Mouse (Mus musculus) heart, postnatal 10 days (tissue): ENCODE results near the gene Map3k4. TPM values are rescaled to one million over a fixed set of nuclear protein-coding genes. Genes with fewer than 3 reads are reported as not detected.
A peak's percentile ranks its signal among the peaks of the same experiment; 100 is the strongest.

Experiments
- DNase-seq, 2 experiments: peaks; one replicate each; pipeline ENCODE4 v3.0.0; 2021
- intact Hi-C: fragments of 180-260 bp; cut with DNase I; formaldehyde crosslinking; loops from one replicate; pipeline ENCODE4 v1.15.1; 2025
- total RNA-seq, 2 experiments: library from RNA; stranded (reverse); gene quantifications; 2 replicates each; pipeline ENCODE4 v1.2.3; 2021

Gene Map3k4
- total RNA-seq, 2 experiments from 2014 or later, result 35.6 to 39.4 TPM

GRCm38 (mm10) chr17:12275756-12276155 lies 42.8 kb downstream of the Map3k4 start:
- DNase-seq, result no peak
- intact Hi-C loops, result no loop called here

DNA sequence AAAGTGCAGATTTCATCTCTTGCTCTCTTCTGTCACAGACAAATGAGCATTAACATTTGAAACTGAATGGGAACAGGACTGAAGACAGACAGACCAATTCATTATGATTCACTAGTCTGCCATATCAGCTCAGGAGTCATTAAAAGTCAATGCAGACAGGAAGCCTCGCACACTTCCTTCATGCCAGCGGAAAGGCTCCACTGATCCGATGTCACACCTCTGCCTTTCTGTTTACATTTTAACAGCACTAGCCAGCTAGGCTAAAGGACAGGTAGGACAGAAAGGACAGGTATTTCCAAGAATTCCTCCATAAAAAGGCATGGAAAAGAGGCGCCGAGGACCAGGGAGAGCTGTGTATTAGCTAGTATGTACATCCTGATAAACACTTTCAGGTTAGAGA lies 45.6 kb downstream of the Map3k4 start:
- intact Hi-C loops, result no loop called here
- DNase-seq, result no peak

DNA sequence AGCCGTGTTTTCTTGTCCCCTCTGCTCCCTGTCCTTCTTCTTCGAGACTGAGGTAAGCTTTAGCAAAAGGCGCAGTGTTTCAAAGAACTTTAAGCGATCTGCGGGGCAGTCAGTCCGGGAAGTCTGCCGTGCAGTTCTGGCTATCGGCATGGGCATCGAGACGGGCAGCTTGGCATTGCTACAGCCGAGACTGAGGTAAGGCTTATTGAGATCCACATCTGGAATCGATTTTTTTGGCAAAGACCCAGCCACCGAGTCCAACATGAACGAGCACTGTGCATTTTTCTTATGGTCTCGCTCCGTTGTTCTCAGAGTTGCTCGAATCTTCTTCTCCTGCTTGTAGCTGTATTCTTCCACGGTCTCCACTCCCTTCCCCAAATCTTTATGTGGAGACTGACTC lies 46.8 kb downstream of the Map3k4 start:
- intact Hi-C loops, result no loop called here
- no peak for DNase-seq

GRCm38 (mm10) chr17:12268538-12268937 lies 50.1 kb downstream of the Map3k4 start:
- intact Hi-C loops, result loop anchor here (5.0 kb wide), 1 partner anchor 49 kb away; the partner anchor contains the start of gene Map3k4
- peak; percentile 15 to 36 for DNase-seq

DNA sequence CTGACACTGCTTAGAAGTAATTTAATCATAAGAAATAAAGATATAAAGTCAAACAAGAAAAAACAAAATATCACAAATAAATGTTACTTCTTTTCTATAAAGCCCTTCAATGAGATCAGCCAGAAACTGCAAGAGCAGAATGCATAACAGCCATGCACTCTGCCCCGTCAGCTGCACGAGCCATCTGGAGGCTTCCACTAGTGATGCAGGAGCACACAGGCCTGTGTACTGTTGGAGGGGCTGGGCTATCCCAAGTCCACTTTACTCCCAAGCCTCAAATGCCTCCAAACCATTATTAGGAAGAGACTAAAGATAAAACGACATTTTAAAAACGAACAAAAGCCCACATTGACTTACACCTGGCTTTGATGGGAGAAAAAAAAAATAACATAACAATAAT lies 50.5 kb downstream of the Map3k4 start:
- intact Hi-C loops, result loop anchor here (5.0 kb wide), 1 partner anchor 49 kb away; the partner anchor contains the start of gene Map3k4
- DNase-seq, result no peak

DNA sequence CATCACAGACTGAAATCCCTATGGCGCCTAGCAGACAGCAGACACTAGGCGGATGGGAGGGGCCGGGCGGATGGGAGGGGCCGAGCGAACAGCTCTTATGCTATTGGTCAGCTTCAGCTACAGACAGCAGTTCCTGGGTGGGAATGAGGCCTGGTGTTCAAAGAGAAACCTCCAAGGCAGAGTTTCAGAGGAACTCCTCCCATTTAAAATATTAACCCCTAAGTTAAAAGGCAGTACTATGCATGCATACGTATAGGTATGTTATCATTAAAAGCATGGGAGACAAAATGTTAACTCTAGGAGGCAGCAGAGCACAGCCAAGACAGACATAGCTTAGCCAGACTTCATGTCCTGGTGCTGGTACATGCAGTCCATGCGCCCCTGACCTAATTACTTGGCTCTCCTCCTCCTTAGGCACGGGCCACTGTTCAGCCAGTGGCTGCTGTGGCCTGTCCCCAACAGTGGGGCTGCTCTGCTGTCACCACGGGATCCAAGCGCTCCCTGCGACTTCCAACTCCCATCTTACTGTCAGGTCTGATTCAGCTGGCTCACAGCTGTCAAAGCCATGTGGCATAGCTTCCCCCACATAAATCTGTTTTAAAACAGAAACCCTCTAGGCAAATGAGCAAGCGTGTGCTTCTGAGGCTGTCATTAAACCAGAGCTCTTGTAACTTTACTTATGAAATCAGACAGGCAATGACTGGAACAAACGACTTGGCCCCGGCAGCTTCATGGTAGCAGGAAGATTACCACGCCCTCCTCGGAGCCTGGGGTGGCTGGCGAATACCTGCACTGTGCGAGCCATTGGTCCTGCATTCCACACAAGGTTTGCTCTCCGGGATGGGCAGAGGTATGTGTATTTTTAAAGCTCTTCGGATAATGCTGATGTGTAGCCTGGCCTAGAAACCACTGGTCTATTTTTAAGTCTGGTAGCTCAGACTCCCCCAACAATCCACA lies 52.3 kb downstream of the Map3k4 start:
- DNase-seq, result peak; percentile 63 to 64
- intact Hi-C loops, result loop anchor here (2.0 to 5.0 kb wide), 2 partner anchors 51 to 101 kb away; partner anchors contain the start of gene Map3k4

GRCm38 (mm10) chr17:12264293-12264692 lies 54.3 kb downstream of the Map3k4 start:
- intact Hi-C loops, result no loop called here
- DNase-seq, result no peak

GRCm38 (mm10) chr17:12263787-12264186 lies 54.8 kb downstream of the Map3k4 start:
- DNase-seq, result no peak
- intact Hi-C loops, result no loop called here

- no peak for DNase-seq
- intact Hi-C loops, result no loop called here
Observed at GRCm38 (mm10) chr17:12262851-12263250, 55.7 kb downstream of the Map3k4 start.

DNA sequence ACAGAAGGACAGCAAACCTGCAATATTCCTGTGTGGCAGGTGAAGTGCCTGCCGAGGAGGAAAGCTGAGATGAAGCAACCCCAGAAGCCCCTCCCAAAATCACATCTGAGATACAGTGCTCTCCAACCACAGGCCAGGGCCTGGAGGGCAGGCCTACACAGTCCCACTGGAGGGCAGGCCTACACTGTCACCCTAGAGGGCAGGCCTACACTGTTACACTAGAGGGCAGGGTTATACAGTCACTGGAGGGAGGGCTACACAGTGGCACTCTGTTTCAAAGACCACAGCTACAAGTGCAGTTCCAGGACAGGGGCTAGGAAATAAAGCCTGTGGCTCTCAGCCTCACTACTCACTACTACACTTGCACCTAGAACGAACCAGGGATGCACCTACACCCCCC lies 56.7 kb downstream of the Map3k4 start:
- intact Hi-C loops, result no loop called here
- DNase-seq, result no peak

- DNase-seq, result no peak
- intact Hi-C loops, result no loop called here
Observed at GRCm38 (mm10) chr17:12261376-12261775, 57.2 kb downstream of the Map3k4 start.

GRCm38 (mm10) chr17:12259957-12260356 lies 58.6 kb downstream of the Map3k4 start:
- intact Hi-C loops, result no loop called here
- peak; percentile 39 to 54 for DNase-seq

DNA sequence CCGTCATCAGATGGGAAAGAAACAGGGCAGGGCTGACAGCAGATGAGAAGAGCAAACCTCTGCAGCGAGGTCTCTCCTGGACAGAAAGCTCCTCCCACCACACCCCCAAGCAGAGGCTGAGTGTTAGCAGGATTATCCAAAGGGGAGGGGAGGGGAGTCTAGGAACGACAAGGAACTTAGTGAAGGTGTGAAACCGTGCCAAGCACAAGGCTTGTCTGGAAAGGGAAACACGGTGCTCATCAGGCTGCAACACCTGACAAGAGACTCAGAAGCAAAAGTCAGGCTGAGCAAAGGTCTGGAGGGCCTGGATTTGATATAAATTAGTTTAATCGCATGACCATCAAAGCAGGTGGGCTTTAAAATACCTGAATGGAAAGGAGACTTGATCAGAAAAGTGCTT lies 60.1 kb downstream of the Map3k4 start:
- intact Hi-C loops, result no loop called here
- no peak for DNase-seq

- DNase-seq, result no peak
- intact Hi-C loops, result no loop called here
Observed at GRCm38 (mm10) chr17:12256142-12256541, 62.5 kb downstream of the Map3k4 start.

DNA sequence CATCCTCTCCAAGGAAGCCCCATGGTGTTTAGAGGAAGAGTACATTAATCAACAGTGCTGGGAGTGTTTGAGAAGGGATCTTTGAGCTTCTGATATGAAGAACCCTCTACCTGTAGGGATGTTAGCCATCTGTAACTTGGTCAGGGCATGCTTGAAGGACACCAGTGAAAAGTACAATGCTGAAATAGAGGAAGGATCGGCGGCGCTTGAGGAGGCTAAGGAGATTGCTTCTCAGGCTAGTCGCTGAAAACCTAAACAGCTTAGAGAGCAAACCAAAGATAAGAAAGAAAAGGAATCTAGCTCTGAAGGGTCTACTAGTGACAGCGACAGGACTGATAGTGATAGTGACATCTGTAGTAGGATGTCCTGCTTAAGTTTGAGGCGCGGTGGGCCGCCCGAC lies 68.0 kb downstream of the Map3k4 start:
- no peak for DNase-seq
- intact Hi-C loops, result no loop called here

GRCm38 (mm10) chr17:12249783-12250504 lies 68.7 kb downstream of the Map3k4 start:
- intact Hi-C loops, result no loop called here
- peak; percentile 12 to 24 for DNase-seq

GRCm38 (mm10) chr17:12240701-12241100 lies 77.9 kb downstream of the Map3k4 start:
- intact Hi-C loops, result no loop called here
- no peak for DNase-seq

GRCm38 (mm10) chr17:12232724-12233123 lies 85.9 kb downstream of the Map3k4 start:
- no peak for DNase-seq
- intact Hi-C loops, result no loop called here

DNA sequence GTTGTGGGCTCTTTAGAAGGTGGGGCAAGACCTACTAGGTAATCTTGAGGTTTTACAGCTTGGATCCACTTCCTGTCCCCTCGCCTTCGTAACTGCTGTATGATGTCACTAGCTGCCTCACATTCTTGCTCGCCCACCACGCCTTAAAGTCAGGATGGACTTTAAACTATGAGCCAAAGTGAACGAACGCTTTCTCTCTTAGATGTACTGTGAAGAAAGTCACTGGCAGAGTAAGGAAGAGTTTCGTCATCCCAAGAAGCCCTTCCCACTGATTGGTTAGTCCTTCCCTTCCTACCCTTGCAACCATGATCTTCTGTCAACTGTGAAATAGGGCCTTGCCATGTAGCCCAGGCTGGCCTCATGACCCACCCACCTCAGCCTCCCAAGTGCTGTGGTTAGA lies 87.5 kb downstream of the Map3k4 start:
- intact Hi-C loops, result no loop called here
- DNase-seq, result no peak

DNA sequence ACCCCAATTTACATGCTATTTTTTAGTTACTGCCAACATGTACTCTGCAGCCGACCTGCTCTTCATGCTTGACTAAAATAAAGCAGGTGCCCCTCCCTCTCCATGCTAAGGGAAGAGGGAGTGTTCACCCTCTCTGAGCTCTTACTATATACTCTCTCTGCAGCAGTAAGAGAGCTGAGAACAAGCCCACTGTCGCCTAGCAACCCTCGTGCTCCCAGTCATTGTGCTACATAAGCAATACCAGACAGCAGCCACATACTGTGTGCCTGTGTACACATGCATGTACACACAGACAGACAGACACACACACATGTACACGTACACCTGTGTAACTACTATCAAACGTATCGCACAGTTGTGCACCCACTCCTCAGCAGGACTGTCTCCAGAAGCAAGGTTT lies 88.4 kb downstream of the Map3k4 start:
- intact Hi-C loops, result no loop called here
- no peak for DNase-seq

GRCm38 (mm10) chr17:12229756-12230155 lies 88.8 kb downstream of the Map3k4 start:
- no peak for DNase-seq
- intact Hi-C loops, result no loop called here

DNA sequence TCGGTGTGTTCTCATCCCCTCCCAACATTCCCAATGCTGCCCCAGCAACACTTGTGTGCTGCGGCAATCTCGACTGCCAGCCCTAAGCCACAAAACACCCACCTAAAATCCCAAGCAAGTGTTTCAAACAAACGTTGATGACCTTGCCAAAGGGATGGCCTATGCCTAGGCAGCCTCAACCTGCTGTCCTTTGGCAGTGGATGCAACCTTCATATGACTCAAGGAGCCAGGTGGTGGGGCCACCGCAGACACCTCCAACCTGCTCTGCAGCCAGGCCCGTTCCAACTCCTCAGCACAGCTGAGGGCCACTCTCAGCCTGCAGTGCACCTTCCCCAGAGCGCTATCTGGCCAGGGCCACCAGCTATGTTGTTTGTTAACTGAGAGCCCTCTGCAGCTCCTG lies 90.1 kb downstream of the Map3k4 start:
- intact Hi-C loops, result no loop called here
- DNase-seq, result no peak
